Mouse (Mus musculus): ENCODE data around the gene Fto. TPM values are rescaled to one million over a fixed set of nuclear protein-coding genes. Genes with fewer than 3 reads are reported as not detected.

Gene Fto
- total RNA-seq, 2 experiments from 2014 or later = 24.6 to 53.8 TPM

DNA sequence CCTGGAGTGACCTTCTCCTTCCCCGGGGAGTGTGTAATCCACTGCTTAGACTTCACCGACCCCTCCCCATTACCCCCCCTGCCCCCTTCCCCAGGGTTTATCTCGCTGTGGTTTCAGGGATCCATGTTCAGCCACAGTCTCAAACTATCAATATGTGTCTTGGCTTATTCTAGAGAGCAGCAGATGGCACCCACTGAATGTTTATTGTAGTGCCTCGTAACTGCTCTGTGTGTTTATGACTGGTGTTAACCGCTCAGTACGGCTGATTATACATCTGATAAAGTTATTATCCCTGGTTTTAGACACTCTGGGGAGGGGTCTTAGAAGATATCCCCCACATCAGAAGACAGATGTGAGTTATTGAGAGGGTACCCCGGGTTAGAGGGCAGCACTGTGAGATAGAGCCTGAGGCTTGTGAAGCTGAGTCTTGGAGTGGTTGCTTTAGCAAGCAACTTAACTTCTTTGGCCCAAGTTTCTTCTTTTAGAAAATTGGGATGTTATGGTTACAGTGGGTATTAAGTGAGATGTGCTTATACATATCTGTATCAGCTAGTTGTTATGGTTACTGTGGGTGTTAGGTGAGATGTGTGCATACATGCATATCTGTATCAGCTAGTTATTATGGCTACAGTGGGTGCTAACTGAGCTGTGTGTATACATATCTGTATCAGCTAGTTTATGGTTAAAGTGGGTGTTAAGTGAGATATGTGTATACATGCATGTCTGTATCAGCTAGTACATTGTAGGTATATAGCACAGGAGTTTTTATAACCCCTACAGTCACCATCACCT lies 5.8 kb downstream of the Fto start:
- peak; percentile 56 for ATAC-seq (replicated peaks; ENCODE audit: low FRiP score, low TSS enrichment, poor library complexity, severe bottlenecking)

DNA sequence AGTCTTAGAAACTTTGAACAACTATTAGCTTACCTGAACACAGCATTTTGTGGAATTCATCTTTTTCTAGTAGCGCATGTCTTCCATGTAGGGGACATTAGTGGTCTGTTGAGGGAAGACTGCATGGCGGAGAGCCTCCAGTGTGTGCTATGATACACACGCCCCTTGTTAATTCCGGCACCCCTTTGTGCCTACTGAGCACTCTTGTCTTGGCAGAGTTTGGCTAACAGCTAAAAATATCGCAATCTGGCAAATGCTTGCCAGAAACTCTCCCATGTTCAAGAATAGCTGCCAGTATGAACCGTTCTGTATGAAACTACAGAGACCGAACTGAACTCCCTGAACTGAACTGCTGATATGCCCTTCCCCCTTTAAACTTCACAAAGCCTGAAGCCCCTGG lies 10.2 kb downstream of the Fto start:
- ATAC-seq (replicated peaks; ENCODE audit: low FRiP score, low TSS enrichment, poor library complexity, severe bottlenecking) = no peak

DNA sequence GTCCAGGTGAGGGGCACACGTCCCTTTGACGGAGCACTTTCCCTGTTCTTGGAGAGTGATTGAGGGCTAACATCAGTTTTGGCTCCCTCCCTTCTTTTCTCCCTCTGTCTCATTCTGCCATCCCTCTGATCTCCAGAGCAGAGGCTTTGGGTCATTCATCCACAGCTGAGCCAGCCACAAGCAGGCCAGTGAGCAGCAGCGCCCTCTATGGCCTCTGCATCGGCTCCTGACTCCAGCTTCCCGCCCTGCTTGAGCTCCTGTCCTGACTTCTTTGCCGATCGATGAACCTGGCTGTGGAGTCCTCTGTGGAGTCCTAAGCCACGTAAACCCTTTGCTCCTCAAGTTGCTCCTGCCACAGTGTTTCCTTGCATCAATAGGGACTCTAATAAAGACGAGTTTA lies 10.9 kb downstream of the Fto start:
- no peak for ATAC-seq (replicated peaks; ENCODE audit: low FRiP score, low TSS enrichment, poor library complexity, severe bottlenecking)

DNA sequence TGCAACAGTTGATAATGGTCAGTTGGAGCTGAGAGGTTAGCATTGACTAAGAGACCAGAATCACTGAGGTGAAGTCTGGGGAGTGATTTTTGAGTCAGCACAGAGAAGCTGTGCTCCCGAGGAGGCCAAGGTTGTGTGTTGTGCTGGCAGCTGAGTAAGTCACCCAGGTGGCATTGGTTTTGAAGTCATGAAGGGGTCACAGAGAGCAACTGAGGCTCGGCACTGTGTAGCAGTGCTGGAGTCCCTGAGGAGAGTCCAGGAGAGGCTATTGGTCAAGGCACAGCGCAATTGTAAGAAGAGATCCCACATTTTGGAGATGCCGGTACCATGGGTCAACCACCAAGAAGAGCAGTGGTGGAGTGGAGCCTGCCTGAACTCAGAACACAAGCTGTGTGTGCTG lies 11.6 kb downstream of the Fto start:
- ATAC-seq (replicated peaks; ENCODE audit: low FRiP score, low TSS enrichment, poor library complexity, severe bottlenecking) = no peak

DNA sequence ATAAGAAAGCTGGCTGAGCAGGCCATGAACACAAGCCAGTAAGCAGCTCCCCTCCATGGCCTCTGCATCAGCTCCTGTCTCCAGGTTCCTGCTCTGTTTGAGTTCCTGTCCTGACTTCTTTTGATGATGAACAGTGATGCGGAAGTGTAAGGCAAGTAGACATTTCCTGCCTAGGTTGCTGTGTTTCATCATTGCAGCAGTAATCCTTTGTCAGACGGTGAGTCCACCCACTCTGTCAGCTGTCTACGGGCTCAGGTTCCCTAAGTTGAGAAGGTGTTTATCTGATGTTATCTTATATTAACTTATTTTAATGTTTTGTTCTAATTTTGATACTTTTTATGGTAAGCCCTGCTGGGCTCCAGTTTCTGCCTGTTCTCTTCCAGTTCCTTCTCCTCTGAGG lies 12.7 kb downstream of the Fto start:
- no peak for ATAC-seq (replicated peaks; ENCODE audit: low FRiP score, low TSS enrichment, poor library complexity, severe bottlenecking)

DNA sequence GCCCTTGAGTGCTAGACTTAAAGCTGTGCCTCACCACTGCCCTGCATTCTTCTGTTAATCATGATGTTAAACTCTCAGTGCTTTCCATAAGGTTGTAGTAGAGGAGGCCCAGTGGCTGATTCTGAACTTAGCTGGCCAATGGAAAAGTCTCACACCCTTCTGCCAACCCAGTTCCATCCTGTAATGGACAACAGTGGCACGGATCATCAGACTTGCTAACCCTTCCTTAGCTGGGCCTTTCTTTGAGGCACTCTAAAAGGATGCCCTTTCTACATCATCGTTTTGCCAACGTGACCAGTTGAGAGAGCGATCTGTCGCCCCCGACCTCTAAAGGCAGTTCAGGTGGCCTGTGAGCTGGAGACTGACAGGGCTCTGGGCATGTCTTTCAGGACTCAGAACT lies 13.6 kb downstream of the Fto start:
- ATAC-seq (replicated peaks; ENCODE audit: low FRiP score, low TSS enrichment, poor library complexity, severe bottlenecking) = no peak

DNA sequence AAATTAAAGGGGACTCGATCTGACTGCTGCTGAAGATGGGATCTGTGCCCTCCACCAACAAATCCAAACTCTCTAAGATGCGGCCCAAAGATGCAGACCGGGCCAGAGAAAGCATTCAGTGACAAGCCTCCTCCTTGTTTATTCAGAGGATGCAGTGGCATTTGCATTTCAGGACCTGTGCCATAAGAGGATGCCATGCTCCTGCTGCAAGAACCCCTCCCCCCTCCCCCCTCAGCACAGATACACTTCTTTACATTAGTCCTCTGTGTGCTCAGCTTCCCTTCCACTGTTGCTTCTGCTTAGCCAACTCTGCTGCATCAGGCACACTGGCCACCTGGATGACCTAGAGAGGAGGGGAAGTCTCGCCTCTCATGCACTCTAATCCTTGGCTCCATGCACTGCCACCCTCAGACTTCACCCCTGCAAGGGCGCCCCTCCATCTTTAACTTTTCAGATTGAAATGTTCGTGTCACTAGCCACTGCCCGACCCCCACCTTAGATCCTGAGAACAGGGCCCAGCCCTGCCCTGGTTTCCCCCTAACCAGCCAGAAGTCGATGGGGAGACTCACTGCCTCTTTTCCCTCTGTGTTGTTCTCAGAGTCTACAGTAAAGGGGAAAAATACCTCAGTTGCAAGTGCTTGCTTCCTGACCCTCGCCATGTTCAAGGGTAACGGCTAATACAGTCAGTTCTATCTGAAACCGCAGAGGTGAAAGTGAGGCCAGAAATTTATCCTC lies 14.3 kb downstream of the Fto start:
- no peak for ATAC-seq (replicated peaks; ENCODE audit: low FRiP score, low TSS enrichment, poor library complexity, severe bottlenecking)

DNA sequence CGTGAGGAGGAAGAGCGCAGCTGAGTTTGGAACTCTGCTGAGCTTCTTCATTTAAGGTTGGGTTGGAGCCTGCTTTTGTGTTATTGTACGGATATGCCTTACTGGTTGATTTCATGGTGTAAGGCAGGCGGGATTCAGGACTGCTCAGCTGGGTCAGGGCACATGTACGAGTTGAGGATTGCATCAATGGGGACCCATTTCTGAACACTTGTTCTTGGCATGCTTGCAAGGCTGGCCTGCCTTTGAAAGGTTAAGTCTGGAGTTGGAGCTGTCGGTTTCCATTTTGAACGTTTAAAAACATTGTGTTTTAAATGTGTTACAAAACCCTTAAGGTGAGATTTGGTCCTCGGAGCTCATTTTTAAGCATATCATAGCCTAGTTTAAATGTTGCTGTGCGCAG lies 15.7 kb downstream of the Fto start:
- no peak for ATAC-seq (replicated peaks; ENCODE audit: low FRiP score, low TSS enrichment, poor library complexity, severe bottlenecking)

DNA sequence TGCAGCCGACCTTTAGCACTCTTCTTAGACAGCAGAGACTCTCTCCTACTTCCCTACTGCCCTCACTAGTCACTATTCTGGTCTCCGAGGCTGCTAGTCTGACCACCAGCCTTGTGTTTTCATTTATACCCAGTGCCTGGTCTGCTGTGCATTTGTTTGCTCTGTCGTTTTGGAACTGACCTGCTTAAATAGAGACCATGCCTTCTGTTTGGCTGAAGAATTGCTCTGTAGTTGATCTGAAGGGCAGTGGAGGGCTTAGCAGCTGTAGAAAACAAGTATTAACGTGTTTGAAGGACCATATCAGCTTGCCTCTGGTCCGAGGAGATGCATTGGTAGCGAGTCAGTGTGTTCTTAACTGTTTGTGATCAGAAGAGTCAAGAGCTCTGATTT lies 16.1 kb downstream of the Fto start:
- no peak for ATAC-seq (replicated peaks; ENCODE audit: low FRiP score, low TSS enrichment, poor library complexity, severe bottlenecking)

DNA sequence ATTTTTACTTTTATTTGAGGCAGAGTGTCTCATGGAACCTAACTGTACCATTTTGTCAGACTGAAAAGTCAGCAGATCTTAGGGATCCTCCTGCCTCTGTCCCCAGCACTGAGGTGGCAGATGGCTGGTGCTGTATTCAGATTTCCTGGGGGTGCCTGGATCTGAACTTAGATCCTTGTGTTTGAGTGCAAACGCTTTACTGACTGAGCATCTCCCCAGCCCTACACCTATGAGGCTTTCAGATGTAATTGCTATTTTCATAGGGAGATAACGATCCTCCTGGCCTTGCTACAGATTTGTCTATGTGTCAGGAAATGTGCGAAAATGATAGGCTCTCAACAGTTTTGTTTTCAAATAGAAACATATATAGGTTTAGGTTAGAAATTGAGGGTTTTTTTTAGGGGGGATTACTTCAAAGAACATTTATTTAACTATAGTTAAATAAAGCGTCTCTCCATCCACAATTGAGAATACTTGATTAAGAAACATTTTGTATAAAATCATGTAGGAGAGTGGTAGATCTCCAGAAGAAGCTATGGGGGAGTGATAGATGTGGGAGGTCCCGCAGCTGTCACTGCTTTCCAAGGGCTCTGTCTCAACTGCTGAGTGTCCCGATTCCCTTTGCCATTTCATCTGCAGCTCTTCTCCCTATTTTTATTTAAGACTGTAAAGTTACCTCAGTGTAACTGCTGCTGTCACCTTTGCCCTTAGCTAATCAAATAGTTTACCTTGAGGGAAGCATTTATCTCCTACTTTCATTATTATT lies 25.2 kb downstream of the Fto start:
- ATAC-seq (replicated peaks; ENCODE audit: low FRiP score, low TSS enrichment, poor library complexity, severe bottlenecking) = no peak

DNA sequence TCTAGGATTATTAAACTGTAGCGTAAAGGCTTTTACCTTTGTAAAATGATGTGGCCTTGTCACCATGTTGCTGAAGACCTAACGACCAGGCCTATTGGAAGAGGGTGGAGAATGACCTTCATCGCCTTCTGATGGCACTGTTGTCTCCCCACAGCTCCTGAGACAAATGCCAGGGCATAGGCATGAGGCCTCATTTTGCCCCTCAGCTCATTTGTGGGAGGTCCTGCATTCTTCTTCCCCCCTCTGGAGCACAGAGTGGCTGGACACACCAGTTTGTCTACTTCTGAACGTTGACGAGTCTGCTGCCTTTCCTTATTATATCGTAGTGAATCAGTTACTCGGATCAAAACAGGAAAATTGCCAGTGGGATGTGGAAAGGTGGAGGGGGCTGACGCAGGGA lies 26.3 kb downstream of the Fto start:
- no peak for ATAC-seq (replicated peaks; ENCODE audit: low FRiP score, low TSS enrichment, poor library complexity, severe bottlenecking)

DNA sequence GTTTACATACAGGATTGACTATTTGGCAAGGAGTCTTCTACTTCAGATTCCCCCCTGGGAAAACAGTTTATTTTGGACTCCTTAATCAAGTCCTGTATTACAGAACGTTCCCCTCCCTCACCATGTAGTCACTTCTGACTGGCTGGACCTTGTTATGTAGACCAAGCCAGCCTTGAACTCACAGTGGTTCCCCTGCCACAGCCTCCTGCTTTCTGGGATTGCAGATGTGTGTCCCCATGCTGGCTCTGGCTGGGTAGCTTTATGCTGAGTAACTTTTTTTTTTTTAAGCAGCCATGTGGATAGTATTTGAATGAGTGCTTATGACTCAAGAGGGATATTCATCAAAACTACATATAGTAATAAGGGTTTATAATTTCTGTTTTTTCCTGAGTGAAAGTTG lies 27.4 kb downstream of the Fto start:
- ATAC-seq (replicated peaks; ENCODE audit: low FRiP score, low TSS enrichment, poor library complexity, severe bottlenecking) = no peak

DNA sequence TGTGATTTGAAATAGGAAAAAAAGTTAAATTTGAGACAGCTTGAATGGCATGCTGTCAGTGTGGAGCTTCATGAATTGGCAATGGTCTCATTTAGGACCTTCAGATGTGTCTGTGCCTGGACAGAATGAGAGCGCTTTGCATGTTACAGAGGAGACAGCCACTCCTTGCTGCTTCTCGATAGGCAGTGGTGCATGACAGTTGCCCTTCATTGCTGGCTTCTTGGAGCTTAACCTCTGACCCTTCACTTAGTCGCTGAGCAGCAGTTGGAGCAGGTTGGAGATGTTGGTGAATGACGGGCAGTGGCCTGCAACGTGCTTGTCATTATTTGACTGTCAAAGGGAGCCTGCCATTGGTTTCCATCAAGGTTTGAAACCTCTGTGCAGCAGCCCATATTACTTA lies 28.9 kb downstream of the Fto start:
- ATAC-seq (replicated peaks; ENCODE audit: low FRiP score, low TSS enrichment, poor library complexity, severe bottlenecking) = no peak

DNA sequence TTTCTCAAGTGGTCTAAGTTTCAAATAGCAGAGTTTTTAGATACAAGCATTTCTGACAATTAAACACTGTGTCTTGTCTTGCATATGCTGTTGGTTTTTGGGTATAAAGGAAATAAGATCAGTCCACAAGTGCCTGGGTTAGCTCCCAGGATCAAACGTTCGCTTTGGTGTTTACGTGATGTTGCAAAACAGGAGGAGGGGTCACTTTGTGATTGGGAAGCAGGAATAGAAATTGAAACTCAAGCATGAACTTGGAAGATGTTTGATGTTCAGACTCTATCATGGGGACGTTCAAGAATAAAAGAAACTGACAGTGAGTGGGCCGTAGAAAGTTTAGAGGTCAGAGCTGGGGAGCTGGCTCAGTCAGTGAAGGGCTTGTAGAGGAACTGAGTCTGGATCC lies 29.5 kb downstream of the Fto start:
- no peak for ATAC-seq (replicated peaks; ENCODE audit: low FRiP score, low TSS enrichment, poor library complexity, severe bottlenecking)

DNA sequence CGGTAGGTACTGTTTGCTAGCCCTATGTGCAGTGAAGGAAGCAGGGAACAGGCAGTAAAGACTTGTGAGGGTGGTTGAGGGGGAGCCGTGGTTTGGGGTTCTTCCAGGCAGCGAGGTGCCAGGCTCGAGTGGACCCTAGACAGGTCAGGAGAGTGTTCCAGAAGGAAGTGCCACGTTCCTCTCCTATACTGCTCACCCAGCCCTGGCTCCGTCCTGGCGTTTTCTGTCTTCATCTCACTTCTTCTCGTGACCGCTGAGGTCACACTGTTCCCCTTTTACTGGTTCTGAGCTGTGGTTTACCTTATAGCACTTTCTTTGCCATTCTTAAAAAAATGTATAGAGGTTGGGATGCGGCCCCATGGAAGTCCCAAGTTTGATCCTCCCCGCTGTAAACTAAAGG lies 31.3 kb downstream of the Fto start:
- ATAC-seq (replicated peaks; ENCODE audit: low FRiP score, low TSS enrichment, poor library complexity, severe bottlenecking) = no peak

DNA sequence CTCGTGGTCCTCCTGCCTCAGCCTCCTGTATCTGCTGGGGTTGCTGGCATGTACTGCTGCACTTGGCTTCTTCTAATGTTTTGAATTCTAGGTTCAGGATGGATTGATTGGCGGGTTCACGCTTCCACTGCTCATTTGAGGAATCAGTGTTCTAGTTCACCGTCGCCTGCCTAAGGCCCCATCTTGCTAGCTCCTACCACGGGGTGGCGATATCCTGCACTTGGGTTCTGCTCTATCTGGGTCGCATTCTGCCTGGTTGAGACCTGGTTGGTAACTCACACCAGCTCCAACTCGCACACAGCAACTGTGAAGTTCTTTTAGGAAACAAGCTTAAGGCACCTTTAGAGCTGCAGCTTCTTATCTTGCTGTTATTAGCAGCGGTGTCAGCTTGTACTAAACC lies 33.8 kb downstream of the Fto start:
- ATAC-seq (replicated peaks; ENCODE audit: low FRiP score, low TSS enrichment, poor library complexity, severe bottlenecking) = 0 out of 2 replicates have a peak, but pooled peaks have one; percentile 17

DNA sequence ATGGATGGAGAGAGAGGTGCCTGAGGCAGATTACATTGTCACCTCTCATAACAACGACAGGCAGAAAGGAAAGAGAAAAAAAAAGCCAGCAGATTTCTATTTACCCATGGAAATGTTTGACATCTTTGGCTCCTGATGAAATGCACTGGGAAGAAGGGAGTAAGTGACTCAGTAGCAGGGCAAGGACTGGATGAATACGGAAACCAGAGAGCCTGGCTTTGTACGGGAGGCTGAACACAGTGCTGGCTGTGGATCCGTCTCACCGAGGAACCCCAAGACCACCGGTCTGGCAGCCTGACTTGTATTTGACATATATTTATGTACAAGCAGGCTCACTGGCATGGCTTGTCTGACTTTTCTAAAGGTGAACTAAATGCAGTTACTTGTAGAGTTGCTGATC lies 34.3 kb downstream of the Fto start:
- ATAC-seq (replicated peaks; ENCODE audit: low FRiP score, low TSS enrichment, poor library complexity, severe bottlenecking) = no peak

DNA sequence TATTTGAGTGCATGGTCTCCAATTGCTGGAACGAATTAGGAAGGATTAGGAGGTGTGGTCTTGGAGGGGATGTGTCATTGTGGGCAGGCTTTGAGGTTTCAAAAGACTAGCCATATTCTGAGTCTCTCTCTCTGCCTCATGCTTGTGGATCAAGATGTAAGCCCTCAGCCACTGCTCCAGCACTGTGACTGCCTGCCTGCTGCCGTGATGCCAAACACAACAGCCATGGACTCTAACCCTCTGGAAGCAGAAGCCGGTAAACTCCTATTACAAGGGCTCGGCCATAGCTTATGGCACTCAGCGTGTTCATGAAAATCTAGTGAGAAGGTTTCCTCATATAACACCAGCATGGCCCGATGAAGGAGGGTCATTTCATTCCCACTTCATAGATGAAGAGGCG lies 36.5 kb downstream of the Fto start:
- no peak for ATAC-seq (replicated peaks; ENCODE audit: low FRiP score, low TSS enrichment, poor library complexity, severe bottlenecking)

DNA sequence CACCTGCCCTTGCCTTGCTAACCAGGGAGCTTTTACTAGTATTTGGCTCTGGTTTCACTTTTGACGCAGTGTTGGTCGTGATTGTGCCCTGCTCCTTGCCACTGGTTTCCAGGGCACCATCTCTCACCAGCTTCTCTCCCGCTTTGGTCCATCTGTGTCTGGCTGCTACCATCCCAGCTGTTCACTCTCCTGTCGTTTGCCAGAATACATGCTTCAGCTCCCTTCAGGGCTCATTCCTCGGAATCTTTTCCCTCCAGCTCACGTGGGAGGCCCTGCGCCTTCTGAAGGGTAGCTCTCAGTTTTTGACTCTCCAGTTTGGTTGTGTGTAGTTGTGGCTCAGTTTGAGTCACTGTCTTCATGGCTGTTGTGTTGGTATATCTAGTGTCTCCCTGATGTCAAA lies 37.3 kb downstream of the Fto start:
- ATAC-seq (replicated peaks; ENCODE audit: low FRiP score, low TSS enrichment, poor library complexity, severe bottlenecking) = no peak

DNA sequence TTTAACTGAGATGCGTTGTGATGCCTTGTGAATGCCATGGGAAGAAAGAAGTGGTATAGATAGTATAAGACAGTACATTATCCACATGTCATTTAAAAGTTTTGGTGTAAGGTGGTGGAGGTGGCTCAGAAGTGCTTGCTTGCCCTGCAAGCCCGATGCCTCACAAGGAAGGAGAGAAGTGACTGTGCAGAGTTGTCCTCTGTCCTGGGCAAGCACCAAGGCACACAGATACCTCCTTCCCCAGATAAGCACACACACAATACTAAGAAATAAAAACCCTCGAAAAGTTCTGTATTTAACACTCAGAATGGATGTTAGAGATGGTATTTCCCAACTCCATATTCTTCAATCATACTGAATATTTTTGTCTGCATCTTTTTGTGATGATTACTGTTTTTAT lies 39.3 kb downstream of the Fto start:
- ATAC-seq (replicated peaks; ENCODE audit: low FRiP score, low TSS enrichment, poor library complexity, severe bottlenecking) = peak; percentile 69

DNA sequence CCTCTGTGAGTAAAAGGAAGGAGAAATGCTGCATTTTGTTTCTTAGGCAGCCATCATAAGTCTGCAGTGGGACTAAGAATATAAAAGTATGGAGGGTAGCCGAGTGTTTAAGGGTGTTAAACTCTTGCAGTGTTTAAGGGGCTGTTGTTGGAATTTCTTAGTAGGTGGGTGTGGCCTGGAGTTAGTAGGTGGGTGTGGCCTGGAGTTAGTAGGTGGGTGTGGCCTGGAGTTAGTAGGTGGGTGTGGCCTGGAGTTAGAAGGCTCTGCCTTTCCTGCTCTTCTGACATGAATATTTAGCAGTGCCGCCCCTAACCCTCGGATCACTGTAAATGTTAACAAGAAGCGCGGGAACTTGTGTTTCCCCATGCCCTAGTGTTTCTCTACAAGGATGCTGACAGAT lies 39.7 kb downstream of the Fto start:
- ATAC-seq (replicated peaks; ENCODE audit: low FRiP score, low TSS enrichment, poor library complexity, severe bottlenecking) = peak; percentile 91

Data from megakaryocyte-erythroid progenitor cell, adult 5-6 weeks (primary cell).